Mouse (Mus musculus) testis, adult 2 months (tissue): ENCODE results near the gene Gm20388.

Source experiments
- CTCF ChIP-seq: fragments of 200-500 bp; IDR thresholded peaks from 2 replicates; pipeline ENCODE4 v1.5.1; 2012; ENCODE audit warnings: low read depth, mild to moderate bottlenecking, inconsistent platforms, low read length, moderate library complexity; ENCODE audit not compliant: control insufficient read depth, insufficient read depth, insufficient replicate concordance
- POLR2A ChIP-seq: fragments of 200-500 bp; IDR thresholded peaks from 2 replicates; pipeline ENCODE4 v1.6.1; 2012; ENCODE audit warnings: low read depth, mild to moderate bottlenecking, inconsistent platforms, low read length, moderate library complexity; ENCODE audit not compliant: control insufficient read depth

- TF ChIP-seq POLR2A = no peak
- TF ChIP-seq CTCF = no peak
These were observed 3068.8 kb downstream of the Gm20388 start for GRCm38 (mm10) chr8:122979424-122979823.
